Mouse (Mus musculus) lung, embryonic 16.5 days (tissue): ENCODE results near the gene Sfi1. TPM values are rescaled to one million over a fixed set of nuclear protein-coding genes. Genes with fewer than 3 reads are reported as not detected.
"Not testable (repeated sequence)": the region's sequence is repeated elsewhere in the genome, so short reads cannot be mapped to it uniquely, and the experiment has no call there.

Experiments
- ATAC-seq: fragments of 200-750 bp; cut with Nextera tagmentation; 2 replicates; pipeline ENCODE4 v1.8.0; 2017; ENCODE audit warnings: low read depth, mild to moderate bottlenecking, moderate library complexity
- H3K27ac ChIP-seq: fragments of 300-500 bp; sonication (generic); 2 replicates; pipeline ENCODE4 v1.5.1; 2014; ENCODE audit warnings: mild to moderate bottlenecking, control low read depth, low read length
- H3K27me3 ChIP-seq: fragments of 300-500 bp; sonication (generic); 2 replicates; pipeline ENCODE4 v1.6.1; 2014; ENCODE audit warnings: low read depth, low read length, mixed read lengths; ENCODE audit not compliant: control insufficient read depth, insufficient read depth
- H3K36me3 ChIP-seq: fragments of 300-500 bp; sonication (generic); 2 replicates; pipeline ENCODE4 v1.6.1; 2014; ENCODE audit warnings: low read length; ENCODE audit not compliant: control insufficient read depth, insufficient read depth
- H3K4me1 ChIP-seq: fragments of 300-500 bp; sonication (generic); replicated peaks from 2 replicates; pipeline ENCODE4 v1.6.1; 2014; ENCODE audit warnings: low read length, mixed read lengths; ENCODE audit not compliant: control insufficient read depth, insufficient read depth
- H3K4me2 ChIP-seq: fragments of 300-500 bp; sonication (generic); 2 replicates; pipeline ENCODE4 v1.6.1; 2014; ENCODE audit warnings: low read depth, low read length, control low read depth
- H3K4me3 ChIP-seq: fragments of 300-500 bp; sonication (generic); 2 replicates; pipeline ENCODE4 v1.5.1; 2014; ENCODE audit warnings: mild to moderate bottlenecking, low read length, control low read depth
- H3K9ac ChIP-seq: fragments of 300-500 bp; sonication (generic); 2 replicates; pipeline ENCODE4 v1.6.1; 2014; ENCODE audit warnings: low read length, control low read depth
- H3K9me3 ChIP-seq: fragments of 300-500 bp; sonication (generic); 2 replicates; pipeline ENCODE4 v1.6.1; 2016; ENCODE audit warnings: low read length; ENCODE audit not compliant: control insufficient read depth
- WGBS: fragments of 180-500 bp; shearing (Covaris S2); extraction: QIAGEN DNeasy Blood & Tissue Kit; methylation state at CpG from one replicate; pipeline ENCODE4 v1.1.7; 2014; 5-methylcytosine and 5-hydroxymethylcytosine counted together
- polyA plus RNA-seq: library from polyadenylated mRNA; unstranded; fragments of >200 nt; fragmentation: Nextera tagmentation; extraction: Ambion mirVana; gene quantifications from 2 replicates; pipeline ENCODE4 v1.2.1, GENCODE M21; 2015

The Sfi1 gene
- polyA plus RNA-seq, 1 experiment from 2014 or later, result 13.7 TPM

DNA sequence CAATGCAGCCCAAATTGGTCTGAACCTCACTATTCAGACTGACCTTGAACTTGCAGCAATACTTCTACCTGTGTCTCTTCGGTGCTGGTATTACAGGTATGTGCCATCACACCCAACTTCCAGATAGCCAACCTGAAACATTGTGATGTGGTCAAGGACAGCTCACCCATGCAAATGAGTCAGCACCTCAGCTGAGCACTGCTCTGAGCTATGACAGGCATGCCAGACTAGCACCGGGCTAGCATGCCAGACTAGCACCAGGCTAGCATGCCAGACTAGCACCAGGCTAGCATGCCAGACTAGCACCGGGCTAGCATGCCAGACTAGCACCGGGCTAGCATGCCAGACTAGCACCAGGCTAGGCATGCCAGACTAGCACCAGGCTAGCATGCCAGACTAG is 41.9 kb downstream of the Sfi1 start:
- H3K9me3 ChIP-seq, H3K36me3 ChIP-seq, H3K4me2 ChIP-seq, H3K9ac ChIP-seq, H3K4me3 ChIP-seq, H3K27me3 ChIP-seq, H3K4me1 ChIP-seq, H3K27ac ChIP-seq: not testable (repeated sequence)
- 88% methylated on average over 4 of the region's 4 CpGs for WGBS
- ATAC-seq, result peak; percentile 21; the same call in 1 of the 2 replicates

DNA sequence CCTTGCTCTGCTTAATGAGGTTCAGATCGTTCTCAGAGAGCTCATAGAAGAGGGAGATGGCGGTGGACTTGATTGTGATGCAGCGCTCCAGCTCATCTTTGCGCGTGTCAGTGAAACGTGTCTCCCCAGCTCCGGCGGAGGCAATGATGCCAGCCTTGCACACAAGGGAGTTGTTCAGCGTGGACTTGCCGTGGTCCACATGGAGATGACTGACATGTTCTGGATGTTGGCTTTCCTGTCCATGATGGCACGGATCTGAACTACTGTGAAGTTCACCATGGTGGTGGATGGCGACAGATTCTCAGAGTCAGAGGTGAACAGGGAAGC is 42.6 kb downstream of the Sfi1 start:
- ATAC-seq, H3K4me1 ChIP-seq, H3K9ac ChIP-seq, H3K27me3 ChIP-seq, H3K4me3 ChIP-seq, H3K9me3 ChIP-seq, H3K4me2 ChIP-seq, H3K27ac ChIP-seq, H3K36me3 ChIP-seq: not testable (repeated sequence)
- WGBS, result 94% methylated on average over 12 of the region's 12 CpGs

DNA sequence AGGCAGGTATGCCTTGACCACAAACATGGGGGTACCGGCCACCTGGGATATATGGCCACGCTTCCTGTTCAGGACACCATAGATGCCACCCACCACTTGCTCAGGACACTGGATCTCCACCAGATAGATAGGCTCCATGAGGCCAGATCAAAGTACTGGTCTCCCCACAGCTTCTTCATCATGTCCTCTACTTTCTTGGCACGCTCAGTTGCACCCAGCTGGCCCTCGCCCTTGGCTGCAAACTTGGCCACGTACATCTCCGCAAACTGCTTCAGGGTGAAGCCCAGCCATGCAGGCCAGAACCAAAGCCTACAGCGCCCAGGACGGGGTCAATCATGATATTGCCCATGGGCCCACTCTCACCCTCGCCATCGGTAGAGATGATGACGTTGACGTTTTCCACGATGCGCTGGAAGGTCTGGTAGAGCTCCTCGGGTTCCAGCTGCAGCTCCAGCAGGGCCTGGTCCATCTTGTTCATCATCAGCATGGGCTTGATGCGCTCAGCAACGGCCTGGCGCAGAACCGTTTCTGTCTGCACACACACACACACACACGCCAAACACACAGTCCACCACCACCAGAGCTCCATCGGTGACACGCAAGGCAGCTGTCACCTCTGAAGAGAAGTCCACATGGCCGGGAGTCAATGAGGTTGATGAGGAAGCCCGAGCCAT is 43.1 kb downstream of the Sfi1 start:
- not testable (repeated sequence) for H3K4me2 ChIP-seq, H3K36me3 ChIP-seq, H3K9me3 ChIP-seq, H3K27ac ChIP-seq, H3K27me3 ChIP-seq, H3K4me1 ChIP-seq, H3K4me3 ChIP-seq, H3K9ac ChIP-seq
- peak; percentile 7; the same call in 1 of the 2 replicates for ATAC-seq
- WGBS, result 89% methylated on average over 21 of the region's 24 CpGs

DNA sequence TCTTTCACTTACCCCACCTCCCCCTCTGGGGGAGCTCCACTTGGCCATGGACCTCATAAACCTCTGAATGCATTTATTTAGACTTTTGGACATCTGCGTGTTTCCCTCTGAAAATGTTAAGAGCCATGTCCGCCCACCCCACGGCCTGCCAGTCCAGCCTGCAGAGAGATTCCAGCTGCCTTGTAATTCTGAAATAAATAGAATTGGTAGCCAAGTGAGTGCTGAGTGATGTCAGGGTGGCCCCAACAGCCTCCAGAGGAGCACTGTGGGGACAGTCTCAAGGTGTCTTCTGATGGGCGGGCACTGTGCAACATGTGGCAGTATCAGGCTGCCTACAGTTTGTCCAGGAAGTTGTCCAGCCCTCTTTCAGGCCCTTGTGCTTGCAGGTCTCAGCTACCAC is 43.8 kb downstream of the Sfi1 start:
- H3K27me3 ChIP-seq, H3K4me3 ChIP-seq, H3K9me3 ChIP-seq, H3K27ac ChIP-seq, H3K9ac ChIP-seq, H3K4me2 ChIP-seq, H3K4me1 ChIP-seq, H3K36me3 ChIP-seq: not testable (repeated sequence)
- ATAC-seq, result peak; percentile 10; the same call in 1 of the 2 replicates
- 84% methylated on average over 4 of the region's 4 CpGs for WGBS

DNA sequence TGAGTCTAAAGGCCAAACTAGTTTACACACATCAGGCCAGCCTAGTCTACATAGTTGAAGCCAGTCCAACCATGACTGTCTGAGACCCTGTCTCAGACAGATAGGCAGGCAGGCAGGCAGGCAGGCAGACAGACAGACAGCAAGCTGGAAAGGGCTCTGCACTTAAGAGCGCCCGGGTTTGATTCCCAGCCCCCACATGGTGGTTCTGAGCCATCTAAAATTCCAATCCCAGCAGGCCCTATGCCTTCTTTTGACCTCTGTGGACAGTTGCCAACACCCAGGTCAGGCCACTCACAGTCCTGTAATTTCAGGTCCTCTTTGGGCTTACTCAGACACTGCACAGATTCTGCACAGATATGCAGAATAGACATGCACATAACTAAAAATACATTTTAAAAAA is 46.5 kb downstream of the Sfi1 start:
- H3K4me3 ChIP-seq, H3K27ac ChIP-seq, H3K9ac ChIP-seq, ATAC-seq, H3K36me3 ChIP-seq, H3K9me3 ChIP-seq, H3K27me3 ChIP-seq, H3K4me1 ChIP-seq, H3K4me2 ChIP-seq: not testable (repeated sequence)
- 100% methylated on average over 2 of the region's 2 CpGs for WGBS

DNA sequence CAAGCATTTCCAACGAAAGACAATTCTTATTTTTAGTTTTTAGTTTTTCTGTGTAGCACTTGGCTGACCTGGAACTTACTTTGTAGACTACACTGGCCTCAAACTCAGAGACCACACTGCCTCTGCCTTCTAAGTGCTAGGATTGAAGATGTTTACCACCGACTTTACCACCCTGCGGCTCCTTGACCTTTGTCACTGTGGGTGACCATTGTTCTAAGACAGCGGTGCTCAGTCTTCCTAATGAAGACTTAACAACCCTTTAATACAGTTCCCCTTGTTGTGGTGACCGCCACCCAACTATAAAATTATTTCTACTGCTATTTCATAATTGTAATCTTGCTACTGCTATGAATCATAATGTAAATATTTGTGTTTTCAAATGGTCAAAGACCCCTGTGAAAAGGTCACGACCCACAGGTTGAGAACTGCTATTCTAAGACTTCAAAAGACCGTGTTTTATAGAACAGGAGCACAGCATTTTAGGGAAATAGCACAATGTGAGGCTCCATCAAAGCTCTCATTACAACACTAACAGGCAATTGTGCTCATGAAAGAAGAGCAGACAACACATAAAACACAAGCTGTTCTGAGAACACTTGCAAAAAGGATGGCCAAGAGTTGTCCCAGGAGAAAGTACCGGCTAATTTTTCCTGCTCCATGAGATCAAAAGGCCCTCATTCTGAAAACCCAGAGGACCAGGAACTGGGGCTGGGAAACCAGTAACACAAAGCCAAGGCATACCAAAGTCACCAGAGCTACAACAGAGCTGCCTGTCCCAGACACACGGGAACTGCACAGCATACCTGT is 47.7 kb downstream of the Sfi1 start:
- WGBS, result 76% methylated on average over 7 of the region's 9 CpGs
- H3K4me1 ChIP-seq, H3K27me3 ChIP-seq, ATAC-seq, H3K27ac ChIP-seq, H3K4me2 ChIP-seq, H3K36me3 ChIP-seq, H3K9ac ChIP-seq, H3K4me3 ChIP-seq, H3K9me3 ChIP-seq: not testable (repeated sequence)

DNA sequence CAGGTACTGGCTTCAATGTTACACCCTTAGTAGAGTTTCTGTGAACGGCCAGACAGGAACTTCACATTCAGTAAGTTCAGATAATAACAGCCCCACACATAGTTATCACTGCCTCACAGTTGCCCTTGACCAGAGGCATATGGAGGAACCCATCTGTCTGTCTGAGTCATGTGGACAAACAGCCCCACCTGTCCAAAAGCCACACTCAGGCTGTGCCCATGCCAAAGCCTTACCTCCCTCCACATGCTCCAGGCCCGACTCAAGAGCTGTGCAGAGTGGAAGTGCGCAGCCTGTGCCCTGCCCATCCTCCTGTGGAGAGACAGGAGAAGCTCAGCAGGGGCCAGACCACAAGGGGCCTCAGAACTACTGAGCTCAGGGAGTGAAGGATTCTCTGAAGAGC is 49.3 kb downstream of the Sfi1 start:
- H3K9ac ChIP-seq, H3K4me3 ChIP-seq, H3K4me2 ChIP-seq, H3K4me1 ChIP-seq, H3K9me3 ChIP-seq, H3K36me3 ChIP-seq, H3K27me3 ChIP-seq, ATAC-seq, H3K27ac ChIP-seq: not testable (repeated sequence)
- WGBS, result 70% methylated on average over 3 of the region's 3 CpGs

DNA sequence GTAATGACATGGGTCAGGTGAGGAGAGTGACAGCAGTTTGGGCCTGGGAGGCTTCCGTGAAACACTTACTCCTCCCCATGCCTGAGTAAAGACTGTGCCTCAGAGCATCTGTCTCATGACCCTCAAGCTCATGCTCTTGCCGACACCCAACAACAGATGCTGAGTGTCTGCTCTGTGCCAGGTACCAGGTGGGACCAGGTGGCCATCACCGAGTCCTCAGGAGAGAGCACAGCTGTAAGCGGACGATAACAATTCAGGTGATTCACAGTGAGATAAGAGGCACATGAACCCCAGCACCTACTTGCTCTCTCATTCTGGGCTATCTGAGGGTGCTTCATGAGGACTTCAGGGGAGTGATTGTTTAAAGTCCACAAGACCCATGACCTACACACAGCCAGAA is 50.9 kb downstream of the Sfi1 start:
- not testable (repeated sequence) for H3K4me1 ChIP-seq, H3K9me3 ChIP-seq, H3K4me2 ChIP-seq, H3K9ac ChIP-seq, H3K27ac ChIP-seq, H3K27me3 ChIP-seq, H3K36me3 ChIP-seq, H3K4me3 ChIP-seq
- peak; percentile 59 for ATAC-seq
- WGBS, result 85% methylated on average over 4 of the region's 5 CpGs

DNA sequence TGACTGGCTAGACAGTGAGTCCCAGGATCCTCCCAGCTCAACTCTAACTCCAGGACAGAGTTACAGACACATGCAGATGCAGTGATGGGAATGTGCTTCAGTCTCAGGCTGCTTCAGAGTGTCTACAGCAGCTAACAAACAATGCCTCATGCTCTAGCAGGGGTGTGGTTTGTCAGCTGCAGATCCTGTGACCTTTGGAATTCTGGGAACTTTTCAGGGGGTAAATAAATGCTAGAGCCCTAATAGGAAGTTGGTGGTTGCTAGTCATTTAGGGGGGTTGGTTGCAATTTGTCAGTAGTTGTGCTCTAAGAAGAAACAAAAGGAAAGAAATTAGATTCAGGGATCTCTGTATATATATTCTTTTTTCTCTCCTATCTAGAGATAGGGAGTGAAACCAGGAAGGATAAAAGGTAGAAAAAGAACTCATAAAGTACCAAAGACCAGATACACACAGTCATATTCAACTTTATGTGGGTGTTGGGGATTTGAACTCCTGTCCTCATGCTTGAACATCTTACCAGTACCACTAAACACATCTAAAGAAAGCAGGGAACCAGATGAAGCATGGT is 52.2 kb downstream of the Sfi1 start:
- not testable (repeated sequence) for H3K9me3 ChIP-seq, H3K9ac ChIP-seq, H3K4me1 ChIP-seq, H3K27me3 ChIP-seq, H3K27ac ChIP-seq, H3K4me2 ChIP-seq, ATAC-seq, H3K36me3 ChIP-seq, H3K4me3 ChIP-seq
